Mouse (Mus musculus) heart, postnatal 4 days (tissue): ENCODE measurements around the gene Abca1. TPM values are rescaled to one million over a fixed set of nuclear protein-coding genes. Genes with fewer than 3 reads are reported as not detected.

Experiments used
- DNase-seq: peaks from one replicate; pipeline ENCODE4 v3.0.0; 2021
- total RNA-seq, 2 experiments: library from RNA; stranded (reverse); gene quantifications; 2 replicates each; pipeline ENCODE4 v1.2.3; 2021

Abca1 gene
- total RNA-seq, 2 experiments from 2014 or later: 9.5 to 11.6 TPM

- DNase-seq: no peak
These were observed 10.9 kb downstream of the Abca1 start for GRCm38 (mm10) chr4:53148817-53149216.

- DNase-seq: no peak
These were observed 12.2 kb downstream of the Abca1 start for GRCm38 (mm10) chr4:53147454-53147853.

- DNase-seq: no peak
These were observed 12.6 kb downstream of the Abca1 start for GRCm38 (mm10) chr4:53147046-53147445.

- DNase-seq: no peak
These were observed 13.3 kb downstream of the Abca1 start for GRCm38 (mm10) chr4:53146227-53146949.

- DNase-seq: no peak
These were observed 14.1 kb downstream of the Abca1 start for GRCm38 (mm10) chr4:53145434-53146168.

- no peak for DNase-seq
These were observed 15.1 kb downstream of the Abca1 start for GRCm38 (mm10) chr4:53144571-53144970.

GRCm38 (mm10) chr4:53144021-53144420 lies 15.7 kb downstream of the Abca1 start:
- no peak for DNase-seq

- no peak for DNase-seq
These were observed 19.0 kb downstream of the Abca1 start for GRCm38 (mm10) chr4:53140678-53141077.

GRCm38 (mm10) chr4:53139495-53139894 lies 20.2 kb downstream of the Abca1 start:
- DNase-seq: no peak

GRCm38 (mm10) chr4:53138974-53139373 lies 20.7 kb downstream of the Abca1 start:
- no peak for DNase-seq

- DNase-seq: no peak
These were observed 22.6 kb downstream of the Abca1 start for GRCm38 (mm10) chr4:53137087-53137486.

- DNase-seq: no peak
These were observed 24.9 kb downstream of the Abca1 start for GRCm38 (mm10) chr4:53134816-53135215.

GRCm38 (mm10) chr4:53133995-53134394 lies 25.7 kb downstream of the Abca1 start:
- no peak for DNase-seq

- no peak for DNase-seq
These were observed 28.2 kb downstream of the Abca1 start for GRCm38 (mm10) chr4:53131538-53131937.

GRCm38 (mm10) chr4:53130622-53131517 lies 28.8 kb downstream of the Abca1 start:
- DNase-seq: no peak

- DNase-seq: no peak
These were observed 29.9 kb downstream of the Abca1 start for GRCm38 (mm10) chr4:53129716-53130301.

GRCm38 (mm10) chr4:53127266-53127665 lies 32.4 kb downstream of the Abca1 start:
- no peak for DNase-seq

GRCm38 (mm10) chr4:53126794-53127193 lies 32.9 kb downstream of the Abca1 start:
- no peak for DNase-seq

GRCm38 (mm10) chr4:53124837-53125490 lies 34.7 kb downstream of the Abca1 start:
- no peak for DNase-seq

GRCm38 (mm10) chr4:53122310-53122709 lies 37.4 kb downstream of the Abca1 start:
- DNase-seq: no peak

GRCm38 (mm10) chr4:53121516-53122227 lies 38.0 kb downstream of the Abca1 start:
- DNase-seq: peak; percentile 50
